Mouse (Mus musculus): ENCODE results near the gene Defb21. TPM values are rescaled to one million over a fixed set of nuclear protein-coding genes. Genes with fewer than 3 reads are reported as not detected.

The Defb21 gene
- not detected for total RNA-seq (2021)
- long read RNA-seq, experiment 1, result 0 reads
- long read RNA-seq, experiment 2, result 0 reads

- intact Hi-C loops (cut with DNase I), result no loop called here
- DNase-seq, result no peak
These were observed at the start of gene Defb21 for GRCm38 (mm10) chr2:152572114-152572794. Gene Defb21 (plus strand): TSS chr2:152572744.

GRCm38 (mm10) chr2:152539944-152540710 is 32.4 kb upstream of the Defb21 start, which contains the start of gene Defb29:
Gene Defb29 (minus strand): TSS chr2:152540098.
- intact Hi-C loops (cut with DNase I), result loop anchor here (5.0 kb wide), 1 partner anchor 63 kb away; the partner anchor contains the start of gene Defb20
- DNase-seq, result no peak

- intact Hi-C loops (cut with DNase I), result loop anchor here (5.0 kb wide), 1 partner anchor 65 kb away; the partner anchor contains the start of gene Defb20
- no peak for DNase-seq
These were observed 30.6 kb upstream of the Defb21 start for GRCm38 (mm10) chr2:152541979-152542378.

GRCm38 (mm10) chr2:152542897-152543296 is 29.6 kb upstream of the Defb21 start:
- intact Hi-C loops (cut with DNase I), result loop anchor here (5.0 kb wide), 1 partner anchor 66 kb away; the partner anchor contains the start of gene Defb20

GRCm38 (mm10) chr2:152543478-152543877 is 29.1 kb upstream of the Defb21 start:
- intact Hi-C loops (cut with DNase I), result loop anchor here (5.0 kb wide), 1 partner anchor 66 kb away; the partner anchor contains the start of gene Defb20
- DNase-seq, result no peak

More at GRCm38 (mm10) chr2:152542897-152543296, 29.6 kb upstream of the Defb21 start:
- DNase-seq, result no peak

- no peak for DNase-seq
- intact Hi-C loops (cut with DNase I), result loop anchor here (2.0 to 5.0 kb wide), 2 partner anchors 67 to 94 kb away; partner anchors contain the start of gene Defb20
These were observed 27.9 kb upstream of the Defb21 start for GRCm38 (mm10) chr2:152544691-152545090.

GRCm38 (mm10) chr2:152548124-152548523 is 24.4 kb upstream of the Defb21 start:
- intact Hi-C loops (cut with DNase I), result no loop called here

GRCm38 (mm10) chr2:152553774-152554423 is 18.6 kb upstream of the Defb21 start:
- intact Hi-C loops (cut with DNase I), result no loop called here
- DNase-seq, result peak; percentile 26 to 28

More at GRCm38 (mm10) chr2:152548124-152548523, 24.4 kb upstream of the Defb21 start:
- DNase-seq, result no peak

- intact Hi-C loops (cut with DNase I), result no loop called here
- no peak for DNase-seq
These were observed 15.9 kb upstream of the Defb21 start for GRCm38 (mm10) chr2:152556655-152557054.

GRCm38 (mm10) chr2:152569038-152569437 is 3.5 kb upstream of the Defb21 start, which contains the start of gene Gm17416:
Gene Gm17416 (plus strand): TSS chr2:152569338.
- intact Hi-C loops (cut with DNase I), result no loop called here

GRCm38 (mm10) chr2:152569881-152570280 is 2.7 kb upstream of the Defb21 start:
- no peak for DNase-seq
- intact Hi-C loops (cut with DNase I), result no loop called here

More at GRCm38 (mm10) chr2:152569038-152569437, 3.5 kb upstream of the Defb21 start, which contains the start of gene Gm17416:
- DNase-seq, result no peak

- intact Hi-C loops (cut with DNase I), result no loop called here
- no peak for DNase-seq
These were observed 2.2 kb upstream of the Defb21 start for GRCm38 (mm10) chr2:152570313-152570712.

GRCm38 (mm10) chr2:152573484-152573883 is 940 bp downstream of the Defb21 start:
- DNase-seq, result no peak
- intact Hi-C loops (cut with DNase I), result no loop called here

GRCm38 (mm10) chr2:152580107-152580506 is 7.6 kb downstream of the Defb21 start, which contains the start of gene Defb19:
Gene Defb19 (minus strand): TSS chr2:152580312.
- intact Hi-C loops (cut with DNase I), result no loop called here
- DNase-seq, result no peak

- intact Hi-C loops (cut with DNase I), result no loop called here
These were observed 8.1 kb downstream of the Defb21 start for GRCm38 (mm10) chr2:152580612-152581011.

GRCm38 (mm10) chr2:152586926-152587560 is 14.5 kb downstream of the Defb21 start:
- intact Hi-C loops (cut with DNase I), result no loop called here
- no peak for DNase-seq

More at GRCm38 (mm10) chr2:152580612-152581011, 8.1 kb downstream of the Defb21 start:
- DNase-seq, result no peak

GRCm38 (mm10) chr2:152588450-152588849 is 15.9 kb downstream of the Defb21 start:
- no peak for DNase-seq
- intact Hi-C loops (cut with DNase I), result no loop called here

- DNase-seq, result no peak
- intact Hi-C loops (cut with DNase I), result no loop called here
These were observed 16.5 kb downstream of the Defb21 start for GRCm38 (mm10) chr2:152589021-152589420.

- intact Hi-C loops (cut with DNase I), result no loop called here
- DNase-seq, result no peak
These were observed 26.8 kb downstream of the Defb21 start, which contains the start of gene Defb45 for GRCm38 (mm10) chr2:152599299-152599698. Gene Defb45 (minus strand): TSS chr2:152599399.

GRCm38 (mm10) chr2:152600076-152600475 is 27.5 kb downstream of the Defb21 start:
- DNase-seq, result no peak
- intact Hi-C loops (cut with DNase I), result no loop called here

Measured in gastrocnemius, postnatal 36 days (tissue).